ENCODE assay signal across 16 mouse cellular contexts in the genomic region with DNA sequence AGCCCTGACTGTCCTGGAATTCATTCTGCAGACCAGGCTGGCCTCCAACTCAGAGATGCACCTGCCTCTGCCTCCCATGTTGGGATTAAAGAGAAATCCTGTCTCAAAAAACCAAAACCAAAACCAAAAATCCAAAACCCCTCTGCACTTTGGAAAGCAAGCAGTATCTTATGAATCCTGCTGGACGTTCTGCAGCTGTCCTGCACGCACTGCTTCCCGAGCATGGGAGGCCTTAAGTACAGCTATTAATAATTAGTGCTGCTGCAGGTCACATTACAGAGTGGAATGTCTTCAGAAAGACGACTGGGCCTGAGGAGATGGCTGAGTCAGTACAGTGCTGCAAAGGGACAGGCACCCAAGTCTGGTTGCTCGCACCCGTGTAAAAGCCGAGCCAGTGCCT.
"Had no signal": no experiment of that assay in that cellular context is flagged by ENCODE, and none has a peak within 500 bp of the region (broad histone marks: within the 10 kb centered on the region; RNA-seq: fewer than 3 reads in every experiment).

No protein-coding gene starts in this region.

- H3K9me3 ChIP-seq: neural tube, embryonic 13.5 days; neural tube, embryonic 15.5 days; stomach, embryonic 15.5 days had no signal

- DNase-seq: retina, postnatal 1 day; right cerebral cortex, adult 18-20 months; right cerebral cortex, postnatal 14 days; right cerebral cortex, postnatal 25 days; right cerebral cortex, postnatal 4 days; spleen, adult 18-20 months; thymus, adult 18-20 months; thymus, adult 2 months; thymus, postnatal 14 days; thymus, postnatal 25 days; thymus, postnatal 36 days; thymus, postnatal 4 days had no signal

- H3K27ac ChIP-seq: neural tube, embryonic 13.5 days; neural tube, embryonic 15.5 days; stomach, embryonic 15.5 days; stomach, postnatal 0 days had no signal

- H3K4me3 ChIP-seq: neural tube, embryonic 13.5 days; neural tube, embryonic 15.5 days; stomach, embryonic 15.5 days had no signal

- H3K4me2 ChIP-seq: neural tube, embryonic 13.5 days; neural tube, embryonic 15.5 days; stomach, embryonic 15.5 days had no signal

- H3K27me3 ChIP-seq: neural tube, embryonic 13.5 days; neural tube, embryonic 15.5 days; stomach, embryonic 15.5 days had no signal

- H3K4me1 ChIP-seq: neural tube, embryonic 13.5 days; neural tube, embryonic 15.5 days had no signal
